Mouse (Mus musculus) spleen, embryonic (tissue): Measurements from ENCODE around the gene Cops4.

Source experiments
- CTCF ChIA-PET: fragments of 350-600 bp; sonication (Branson Sonifier 250); formaldehyde crosslinking; loops from one replicate; lab custom pipeline; 2022; lab: Charles Lee

Cops4 gene

DNA sequence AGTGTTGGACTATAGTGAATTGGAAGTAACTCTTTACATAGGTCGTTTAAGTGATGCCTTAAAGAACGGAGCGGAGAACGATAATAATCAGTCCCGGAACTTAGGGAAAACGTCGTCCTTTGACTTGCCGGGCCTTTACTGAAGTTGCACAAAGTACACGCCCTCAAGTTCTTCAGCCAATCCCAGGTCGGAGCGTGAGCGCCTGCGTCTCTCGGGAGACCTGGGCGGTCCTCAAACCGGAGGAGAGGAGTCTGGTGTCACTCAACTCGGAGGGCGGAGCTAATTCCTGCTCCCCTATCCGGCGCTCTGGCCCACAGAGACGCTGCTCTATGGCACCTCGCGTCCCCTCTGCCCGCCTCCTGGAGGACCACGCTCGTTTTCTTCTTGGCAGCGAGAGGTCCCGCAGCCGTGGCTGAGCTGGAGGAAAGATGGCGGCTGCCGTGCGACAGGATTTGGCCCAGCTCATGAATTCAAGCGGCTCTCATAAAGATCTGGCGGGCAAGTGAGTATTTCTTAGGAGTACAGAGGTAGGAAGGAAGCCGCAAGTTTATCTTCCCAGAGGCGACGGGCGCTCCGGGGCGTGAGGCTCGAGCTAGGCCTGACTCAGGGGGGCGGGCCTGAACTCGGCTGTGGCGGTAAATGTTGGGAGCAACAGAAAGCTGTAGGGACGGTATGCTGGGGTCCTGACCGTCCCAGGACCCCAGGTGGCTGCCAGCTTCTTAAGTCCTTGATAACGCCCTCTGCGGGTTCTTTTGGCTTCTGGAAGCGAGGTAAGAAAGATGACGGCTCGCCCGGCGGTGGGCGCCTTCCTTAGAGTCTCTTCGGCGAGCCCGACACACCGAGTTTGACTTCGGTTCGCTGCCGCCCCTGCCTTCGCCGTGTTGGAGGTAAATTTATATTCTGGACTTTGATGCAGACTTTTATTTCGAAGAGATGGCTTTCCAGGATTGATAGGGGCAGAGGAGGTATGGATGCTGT is at the start of gene Cops4:
Gene Cops4 (plus strand): TSS at position 261 of the 978 bp plus-strand sequence.
- CTCF ChIA-PET = no interaction called here

DNA sequence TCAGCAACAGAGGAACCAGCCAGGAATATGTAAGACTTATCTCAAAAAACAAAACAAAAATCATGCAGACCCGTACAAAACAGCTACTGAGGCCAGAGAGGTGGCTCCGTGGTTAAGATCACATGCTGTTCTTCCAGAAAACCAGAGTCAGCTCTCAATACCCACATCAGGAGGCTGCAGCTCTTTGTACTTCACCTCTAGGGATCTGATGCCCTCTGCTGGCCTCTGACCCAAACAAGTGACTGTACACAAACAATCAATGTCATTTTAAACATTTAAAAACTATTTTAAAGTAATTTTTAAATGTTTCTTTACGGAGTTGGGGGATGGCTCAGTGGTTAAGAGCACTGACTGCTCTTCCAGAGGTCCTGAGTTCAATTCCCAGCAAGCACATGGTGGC is 41.8 kb upstream of the Cops4 start:
- CTCF ChIA-PET = no interaction called here

DNA sequence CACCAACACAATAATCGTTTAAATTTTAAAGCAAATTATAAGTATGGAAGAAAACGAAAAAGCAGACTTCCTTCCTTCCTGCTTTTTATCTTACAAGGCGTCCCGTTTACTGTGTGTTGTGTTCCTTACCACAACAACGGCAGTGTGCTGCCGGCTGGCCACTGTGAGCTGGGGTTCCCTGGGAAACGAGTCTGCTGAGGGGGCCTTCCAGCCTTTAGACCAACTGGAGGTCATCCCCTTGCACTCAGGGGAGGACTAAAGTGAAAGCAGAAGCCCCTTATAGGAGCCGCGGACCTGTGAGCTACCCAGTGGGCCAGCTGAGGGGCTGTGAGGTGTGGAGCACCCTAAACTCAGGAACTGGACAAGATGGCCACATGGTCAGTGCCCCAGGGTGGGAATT is 40.5 kb upstream of the Cops4 start:
- CTCF ChIA-PET = no interaction called here

DNA sequence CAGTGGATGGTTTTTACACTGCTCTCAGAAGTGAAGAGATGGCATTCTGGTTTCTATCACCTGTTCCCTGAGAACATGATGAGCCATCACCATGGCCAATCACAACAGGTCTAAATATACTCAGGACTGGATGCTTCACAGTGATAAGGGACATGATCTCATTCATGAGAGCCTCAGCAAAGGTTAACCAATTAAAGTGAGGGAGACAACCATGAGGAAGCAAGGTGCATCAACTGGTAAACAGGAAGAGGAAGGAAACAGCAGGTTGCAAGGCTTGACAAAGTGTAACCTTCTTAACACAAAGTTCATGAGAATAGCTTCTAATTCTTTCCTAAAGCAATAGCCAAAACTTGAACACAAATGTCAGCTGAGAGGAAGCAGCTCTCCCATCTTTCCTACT is 34.5 kb upstream of the Cops4 start:
- CTCF ChIA-PET = no interaction called here

DNA sequence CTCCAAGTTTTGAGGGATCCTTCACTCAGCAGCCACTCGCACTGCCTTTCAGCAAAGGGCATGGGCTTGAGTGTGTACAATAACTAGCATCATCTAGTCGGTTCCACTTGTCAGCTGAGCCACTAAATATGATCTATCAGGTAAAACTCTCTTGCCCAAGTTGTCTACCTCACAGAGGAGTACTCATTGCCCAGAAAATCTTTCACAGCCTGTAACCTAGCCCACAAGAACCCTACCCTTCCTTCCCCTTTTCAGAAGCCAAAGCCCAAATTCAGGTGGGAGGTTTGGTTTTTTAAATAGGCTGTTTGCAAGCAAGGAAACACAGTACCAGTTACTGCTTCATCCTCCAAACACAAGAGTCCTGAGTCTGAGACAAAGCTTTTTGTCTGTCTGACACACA is 31.0 kb upstream of the Cops4 start:
- CTCF ChIA-PET = interaction anchor here (1.5 kb wide), 1 partner anchor 11 kb away, joined by 4 read pairs; no protein-coding TSS in a partner anchor

DNA sequence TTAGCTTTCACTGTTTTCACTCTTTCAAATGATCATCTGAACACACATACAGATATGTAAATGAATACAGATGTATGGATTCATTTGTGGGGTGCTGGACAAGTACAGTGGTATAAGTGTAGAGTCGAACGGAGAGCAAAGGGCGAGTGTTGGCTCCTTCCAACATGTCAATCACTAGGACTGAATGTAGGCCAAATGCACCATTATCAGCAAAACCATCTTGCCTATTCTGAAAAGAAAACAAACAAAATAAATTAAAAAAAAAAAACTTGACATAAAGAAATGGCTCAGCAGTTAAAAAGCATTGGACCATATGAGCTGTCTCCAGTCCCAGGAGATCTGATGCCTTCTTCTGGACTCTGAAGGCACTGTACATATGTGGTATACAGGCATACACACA is 29.9 kb upstream of the Cops4 start:
- CTCF ChIA-PET = interaction anchor here (1.5 kb wide), 1 partner anchor 10 kb away, joined by 4 read pairs; no protein-coding TSS in a partner anchor

DNA sequence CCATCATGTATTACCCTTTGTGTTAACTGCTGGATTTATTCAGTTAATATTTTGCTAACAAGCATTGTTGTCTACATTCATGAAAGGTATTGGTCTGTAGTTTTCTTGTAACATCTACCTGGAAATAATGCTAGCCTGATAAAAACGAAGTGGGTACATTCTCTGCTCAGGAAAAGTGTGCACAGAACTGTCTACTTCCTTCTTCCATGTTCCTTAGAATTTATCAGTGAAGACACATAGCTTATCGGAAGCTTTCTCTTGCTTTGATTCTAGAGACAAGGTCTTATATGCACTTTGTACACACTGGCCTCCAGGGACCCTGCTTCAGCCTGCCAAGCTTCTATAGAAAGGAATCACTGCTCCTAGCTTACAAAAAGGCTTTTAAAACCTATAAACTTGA is 28.8 kb upstream of the Cops4 start:
- CTCF ChIA-PET = no interaction called here

DNA sequence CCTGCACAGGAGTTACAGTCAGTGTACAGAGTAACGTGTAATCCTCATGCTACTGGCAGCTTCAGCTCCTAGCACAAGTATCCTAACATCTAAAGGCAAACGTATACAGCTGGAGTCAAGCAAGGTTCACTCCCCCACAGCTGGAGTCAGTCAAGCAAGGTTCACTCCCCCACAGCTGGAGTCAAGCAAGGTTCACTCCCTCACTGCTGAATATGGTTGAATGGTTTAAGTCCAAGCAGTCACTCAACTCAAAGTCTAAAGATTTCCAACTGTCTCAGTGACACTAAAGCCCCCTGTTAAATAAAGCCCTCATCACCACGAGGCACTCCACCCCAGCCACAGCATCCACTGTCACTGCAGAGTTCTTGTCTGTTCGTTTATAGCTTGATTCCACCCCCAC is 26.4 kb upstream of the Cops4 start:
- CTCF ChIA-PET = no interaction called here

DNA sequence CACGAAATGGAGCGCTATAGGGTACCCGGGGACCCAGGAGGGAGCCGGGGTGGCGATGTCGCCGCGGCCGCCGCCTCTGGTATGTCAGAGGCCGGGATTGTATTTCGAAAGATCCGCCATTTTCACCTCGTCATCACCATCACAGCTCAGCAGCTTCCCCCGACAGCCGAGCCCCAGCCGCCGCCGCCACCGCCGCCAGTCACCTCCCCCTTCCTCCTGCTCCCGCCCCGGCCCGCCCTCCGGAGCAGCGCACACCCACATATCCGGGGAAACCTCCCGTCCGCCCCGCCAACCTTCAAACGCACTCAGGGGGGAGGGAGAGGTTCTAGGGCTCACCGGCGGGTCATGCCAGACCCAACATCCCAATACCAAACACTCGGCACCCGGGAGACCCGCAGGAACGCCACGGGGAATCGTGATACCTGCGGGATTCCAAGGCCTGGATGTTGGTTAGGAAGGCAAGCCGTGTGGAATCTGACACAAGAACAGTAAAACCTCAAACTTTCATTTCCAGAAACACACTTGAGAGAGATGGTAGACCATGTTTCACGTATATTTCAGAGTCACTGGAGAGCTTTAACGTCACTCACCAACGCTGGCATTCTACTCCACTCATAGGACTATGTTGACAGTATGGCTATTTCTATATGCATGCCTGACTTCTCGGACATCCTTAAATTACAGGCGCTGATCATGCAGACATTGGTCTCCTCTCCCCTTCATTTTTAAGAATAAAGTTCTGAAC is 19.5 kb upstream of the Cops4 start:
- CTCF ChIA-PET = interaction anchor here (1.2 kb wide), 1 partner anchor 11 kb away, joined by 4 read pairs; no protein-coding TSS in a partner anchor

DNA sequence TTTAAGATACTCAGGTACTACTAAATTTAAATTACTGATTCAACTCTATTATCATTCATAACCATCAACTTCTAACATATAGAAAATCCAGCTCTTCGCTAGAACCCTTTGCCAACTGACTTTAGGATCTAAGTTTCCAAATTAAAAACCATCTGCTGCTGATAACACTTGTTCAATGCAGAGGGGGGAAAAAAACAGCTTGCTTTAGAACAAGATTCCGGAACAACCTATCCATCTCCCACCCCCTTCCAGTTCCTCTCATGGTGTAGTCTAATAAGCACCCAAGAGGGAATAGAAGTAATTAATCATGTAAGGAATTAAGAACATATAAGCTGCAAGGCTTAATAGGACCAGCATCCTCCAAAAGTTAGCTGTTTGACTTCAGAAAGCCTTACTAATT is 18.9 kb upstream of the Cops4 start:
- CTCF ChIA-PET = interaction anchor here (0.6 kb wide), 1 partner anchor 140 kb away, joined by 3 read pairs; no protein-coding TSS in a partner anchor

DNA sequence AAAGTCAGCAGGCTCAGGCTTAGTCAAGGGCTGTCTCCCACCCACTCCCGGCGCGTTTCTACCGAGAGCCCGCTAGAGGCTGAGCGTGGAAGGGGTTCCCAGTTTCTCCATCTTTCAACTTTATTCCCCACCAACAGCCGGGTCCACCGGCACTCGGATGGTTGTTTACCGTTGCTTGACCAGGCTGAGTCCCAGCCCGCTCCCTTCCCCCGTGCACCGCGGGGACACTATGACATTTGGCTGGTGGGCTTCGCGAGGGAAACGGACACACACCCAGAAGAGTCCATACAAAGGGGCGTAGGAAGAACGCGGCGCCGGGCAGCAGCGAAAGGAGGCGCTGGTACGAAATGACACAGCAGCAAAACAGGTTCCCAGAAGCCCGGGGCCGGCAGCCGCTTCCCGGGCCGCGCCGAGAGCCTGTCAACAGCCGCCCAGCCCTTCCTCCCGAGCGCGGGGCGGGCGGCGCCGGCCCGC is 18.2 kb upstream of the Cops4 start:
- CTCF ChIA-PET = interaction anchor here (0.6 kb wide), 1 partner anchor 139 kb away, joined by 3 read pairs; no protein-coding TSS in a partner anchor

DNA sequence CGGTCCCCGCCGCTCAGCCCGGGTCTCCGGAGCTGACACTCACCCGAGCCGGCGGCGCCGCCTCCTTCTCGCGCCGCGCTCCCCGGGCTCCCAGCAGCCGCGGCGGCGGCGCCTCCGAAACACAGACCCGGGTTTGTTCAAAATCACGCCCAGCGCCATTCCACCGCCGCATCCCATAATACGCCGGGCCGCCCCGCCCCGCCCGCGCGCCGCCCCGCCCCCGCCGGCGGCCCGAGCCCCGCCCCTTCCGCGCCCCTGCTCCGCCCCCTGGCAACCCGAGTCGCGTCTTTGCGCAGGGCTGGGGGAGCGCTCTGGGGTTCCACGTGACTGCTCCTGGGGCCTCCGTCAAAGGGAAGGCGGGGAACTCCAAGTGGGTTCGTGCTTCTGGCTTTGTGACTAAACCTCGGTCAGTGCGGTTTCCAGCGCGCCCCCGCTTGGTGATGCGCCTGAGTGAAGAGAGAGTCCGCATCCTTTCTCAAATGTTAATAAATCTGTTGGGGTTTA is 17.6 kb upstream of the Cops4 start, which contains the start of gene Lin54:
Gene Lin54 (minus strand): TSS at position 182 of the 504 bp plus-strand sequence.
- CTCF ChIA-PET = interaction anchor here (1.0 kb wide), 1 partner anchor 83 kb away, joined by 3 read pairs; no protein-coding TSS in a partner anchor

DNA sequence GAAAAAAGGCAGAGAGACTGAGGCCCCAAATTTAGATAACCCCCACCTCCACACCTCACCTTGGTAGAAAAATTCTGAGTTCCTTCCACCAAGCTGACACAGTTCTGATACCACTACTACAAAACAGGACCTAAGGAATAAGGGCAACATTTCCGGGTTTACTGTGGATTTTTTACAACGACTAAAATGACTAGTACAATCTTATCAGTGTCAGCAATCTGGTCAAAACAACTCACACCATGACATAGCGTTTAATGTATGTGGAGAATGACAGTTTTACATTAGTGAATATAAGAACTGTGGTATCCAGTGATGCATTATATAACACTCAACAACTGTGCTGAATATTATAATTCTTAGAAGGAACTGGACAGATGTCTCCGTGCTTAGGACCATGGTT is 16.8 kb upstream of the Cops4 start:
- CTCF ChIA-PET = interaction anchor here (0.6 to 1.0 kb wide), 2 partner anchors 10 to 84 kb away, joined by 3 read pairs; no protein-coding TSS in a partner anchor

DNA sequence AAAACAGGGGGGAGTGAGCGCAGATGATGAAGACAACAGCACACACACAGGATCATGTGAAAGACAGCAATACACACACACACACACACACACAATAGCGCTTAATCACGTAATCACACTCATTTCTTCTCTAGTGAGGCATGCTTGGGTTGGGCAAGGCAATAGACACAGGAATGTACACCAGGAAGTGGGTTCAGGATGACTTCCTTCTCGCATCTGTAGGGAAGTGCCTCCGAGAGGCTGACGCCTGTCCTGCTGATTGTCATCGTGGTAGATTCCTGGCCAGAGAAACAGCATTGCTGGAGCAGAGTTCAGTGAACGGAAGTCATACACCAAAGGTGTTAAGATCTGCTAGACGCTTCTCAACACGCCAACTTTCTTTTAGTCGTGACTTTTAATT is 8.9 kb upstream of the Cops4 start:
- CTCF ChIA-PET = no interaction called here

DNA sequence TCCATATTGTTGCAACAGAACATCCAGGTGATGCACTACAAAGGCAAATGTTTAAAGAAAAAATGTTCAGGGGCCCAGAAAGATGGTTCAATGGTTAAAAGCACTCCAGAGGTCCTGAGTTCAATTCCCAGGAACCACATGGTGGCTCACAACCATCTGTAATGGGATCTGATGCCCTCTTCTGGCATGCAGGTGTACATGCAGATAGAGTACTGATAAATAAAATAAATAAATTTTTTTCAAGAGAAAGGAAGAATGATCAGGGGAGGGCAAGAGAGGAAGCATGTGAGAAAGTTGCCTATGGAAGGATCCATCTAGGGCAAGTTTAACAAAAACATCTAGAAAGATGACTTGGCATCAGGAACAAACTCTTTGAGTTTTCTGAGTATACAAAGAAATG is 5.5 kb upstream of the Cops4 start:
- CTCF ChIA-PET = no interaction called here

DNA sequence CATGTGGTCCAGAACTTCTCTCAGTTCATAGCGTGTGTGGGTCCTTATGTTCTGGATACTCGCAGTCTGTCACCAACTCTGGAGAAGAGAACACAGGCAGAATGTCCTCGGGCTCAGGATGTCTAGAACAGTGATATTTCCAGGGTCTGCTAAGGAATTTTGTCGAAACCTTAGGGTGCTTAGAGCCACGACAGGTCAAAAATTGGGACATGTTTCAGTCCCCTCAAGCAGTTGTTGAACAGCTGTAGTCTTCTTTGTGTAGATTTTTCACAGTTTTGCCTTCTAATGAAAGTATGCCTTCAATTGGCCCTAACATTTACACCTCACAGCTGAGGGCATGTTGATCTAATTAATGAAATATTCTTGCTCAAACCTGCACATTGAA is 910 bp downstream of the Cops4 start:
- CTCF ChIA-PET = no interaction called here

DNA sequence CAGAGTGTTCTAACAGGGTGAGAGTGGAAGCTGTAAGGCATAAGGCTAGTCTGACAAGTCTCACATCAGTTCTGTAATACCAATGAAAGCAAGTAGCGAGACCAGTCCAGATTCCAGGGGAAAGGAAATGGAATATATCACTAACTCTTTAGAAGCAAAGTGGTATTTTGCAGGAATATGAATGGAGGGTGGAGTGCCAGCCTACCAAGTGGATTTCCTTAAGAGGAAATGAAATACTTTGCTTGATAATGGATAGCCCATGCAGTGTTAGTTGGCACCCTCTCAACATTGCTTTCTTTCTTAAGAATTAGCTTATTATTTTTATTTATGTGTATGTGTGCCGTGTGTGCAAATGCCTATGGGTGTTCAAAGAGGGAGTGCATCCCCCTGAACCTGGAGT is 2.1 kb downstream of the Cops4 start:
- CTCF ChIA-PET = no interaction called here

DNA sequence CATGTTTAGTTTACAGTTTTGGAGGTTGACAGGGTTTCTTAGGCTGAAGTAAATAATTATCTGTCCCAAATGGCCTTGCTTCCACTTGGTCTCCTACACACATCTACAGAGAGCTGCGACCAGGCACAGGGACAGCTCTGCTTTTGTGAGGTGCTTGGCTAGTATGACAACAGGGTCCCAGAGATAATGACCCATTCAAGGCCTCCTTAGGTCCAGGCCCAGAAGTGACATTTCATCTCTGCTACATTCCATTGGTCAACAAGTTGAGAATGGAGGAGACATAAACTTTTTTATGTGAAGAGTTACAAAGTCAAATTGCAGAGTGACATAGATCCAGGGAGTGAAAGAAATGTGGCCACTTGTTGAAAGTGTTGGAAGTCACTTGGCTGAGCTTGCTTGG is 5.2 kb downstream of the Cops4 start:
- CTCF ChIA-PET = no interaction called here

DNA sequence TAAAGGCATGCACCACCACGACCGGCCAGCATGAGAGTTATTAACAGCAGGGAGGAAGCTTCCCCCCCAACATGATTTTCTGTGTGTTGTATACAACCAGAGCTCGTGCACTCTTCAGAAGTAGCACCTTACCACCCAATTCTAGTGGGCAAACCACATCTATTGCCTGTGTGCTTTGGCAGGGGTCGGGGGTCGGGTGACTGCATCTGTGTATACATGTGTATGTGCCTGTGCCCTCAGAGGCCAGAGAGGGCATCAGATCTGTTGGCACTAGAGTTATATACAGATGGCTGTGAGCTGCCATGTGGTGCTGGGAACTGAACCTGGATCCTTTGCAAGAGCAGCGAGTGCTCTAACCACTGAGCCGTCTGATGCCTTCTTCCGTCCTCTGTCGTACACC is 6.8 kb downstream of the Cops4 start:
- CTCF ChIA-PET = interaction anchor here (0.6 kb wide), 1 partner anchor 133 kb away, joined by 3 read pairs; no protein-coding TSS in a partner anchor

DNA sequence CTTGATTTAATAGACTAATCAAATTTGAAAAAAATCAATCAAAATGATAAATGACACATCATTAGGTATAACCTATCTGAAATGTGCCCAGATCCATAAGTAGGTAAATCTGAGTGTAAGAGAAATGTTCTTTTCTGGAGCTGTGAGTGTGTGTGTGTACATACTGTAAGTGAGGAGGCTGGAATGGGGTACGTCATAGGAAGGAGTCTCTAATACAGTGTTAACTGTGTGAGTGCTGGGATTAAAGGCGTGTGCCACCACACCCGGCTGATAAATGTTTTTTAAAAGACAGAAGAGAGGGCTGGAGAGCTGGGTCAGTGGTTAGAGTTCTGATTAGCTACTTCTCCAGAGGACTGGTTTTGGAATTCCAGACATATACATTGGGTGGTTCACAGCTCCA is 7.5 kb downstream of the Cops4 start:
- CTCF ChIA-PET = interaction anchor here (0.6 kb wide), 2 partner anchors 134 to 353 kb away, joined by 3 to 5 read pairs; no protein-coding TSS in a partner anchor

DNA sequence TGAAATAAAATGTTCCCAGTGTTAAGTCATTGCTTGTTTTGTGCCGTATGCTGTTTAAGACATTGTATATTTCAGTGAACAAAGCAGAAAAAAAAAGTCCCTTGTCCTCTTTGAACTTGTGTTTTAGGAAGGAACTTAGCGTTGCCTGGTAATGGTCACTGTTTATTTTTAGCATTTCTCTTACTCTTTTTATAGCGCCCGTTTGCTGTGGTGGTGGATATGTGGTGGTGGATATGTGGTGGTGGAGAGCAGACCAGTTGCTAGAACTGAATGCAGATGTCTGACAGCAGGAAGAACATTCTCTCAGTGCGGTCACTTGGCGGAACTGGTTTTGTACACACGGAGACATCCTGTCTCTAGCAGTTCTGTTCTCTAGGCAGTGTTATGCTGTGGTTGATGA is 8.1 kb downstream of the Cops4 start:
- CTCF ChIA-PET = interaction anchor here (0.6 to 0.9 kb wide), 2 partner anchors 56 to 352 kb away, joined by 3 to 5 read pairs; no protein-coding TSS in a partner anchor
